Mouse (Mus musculus): ENCODE results near the gene Mpz.

Gene Mpz

DNA sequence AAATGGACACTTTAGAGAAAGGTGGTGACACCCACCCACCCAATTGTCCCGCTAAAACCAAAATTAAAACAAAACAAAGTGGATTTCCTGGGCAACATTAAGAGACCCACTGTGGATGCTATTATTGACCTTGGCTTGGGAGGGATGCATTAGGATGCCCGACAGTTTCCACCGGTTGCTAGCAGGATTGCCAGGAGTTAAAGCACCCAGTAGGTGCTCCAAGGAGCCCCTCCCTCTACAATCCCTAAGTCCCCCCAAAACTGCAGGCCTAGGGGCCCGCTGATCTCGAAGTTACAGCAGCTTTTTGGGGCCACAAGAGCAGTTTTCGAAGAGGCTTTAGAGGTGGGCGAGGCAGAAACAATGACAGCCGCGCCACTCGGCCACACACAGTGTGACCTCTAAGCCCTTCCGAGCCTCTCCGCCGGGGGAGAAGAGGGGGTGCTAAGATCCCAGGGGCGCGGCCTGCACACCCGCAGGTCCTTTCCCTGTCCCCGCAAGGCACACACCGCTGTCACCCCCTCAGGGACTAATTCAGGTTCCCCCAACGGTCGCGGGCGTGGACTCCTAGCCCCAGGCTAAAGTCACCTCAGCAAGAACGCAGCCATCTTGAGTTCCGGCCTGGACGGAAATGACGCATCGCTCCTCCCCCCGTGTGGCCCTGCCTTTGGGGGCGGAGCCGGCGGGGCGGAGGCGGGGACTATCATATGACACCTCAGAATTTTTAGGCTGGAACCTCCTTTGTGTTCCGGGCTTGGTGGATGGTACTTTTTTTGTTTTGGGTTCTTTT, at the start of gene Mpz, which contains the start of gene Sdhc:
Mpz (plus strand) TSS at position 738 of the 787 bp plus-strand sequence.
Sdhc (minus strand) TSS at position 630 of the 787 bp plus-strand sequence.
- peak; percentile 85 to 98 for DNase-seq (ENCODE audit: low read depth in 1 of 2, low spot score in 2 of 2)

DNA sequence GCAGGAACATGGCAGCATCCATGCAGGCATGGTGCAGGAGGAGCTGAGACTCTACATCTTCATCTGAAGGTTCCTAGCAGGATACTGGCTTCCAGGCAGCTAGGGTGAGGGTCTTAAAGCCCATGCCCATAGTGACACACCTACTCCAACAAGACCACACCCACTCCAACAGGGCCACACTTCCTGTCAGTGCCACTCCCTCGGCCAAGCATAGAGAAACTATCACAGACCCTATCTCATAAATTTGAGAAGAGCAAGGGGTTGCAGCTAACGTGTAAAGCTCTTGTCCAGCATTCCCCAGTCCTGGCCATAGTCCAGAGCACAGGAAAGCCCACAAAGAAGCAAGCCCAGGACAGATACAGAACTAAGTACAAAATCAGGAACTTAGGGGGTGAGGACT, 49.5 kb upstream of the Mpz start:
- no peak for DNase-seq (ENCODE audit: low read depth in 1 of 2, low spot score in 2 of 2)

GRCm38 (mm10) chr1:171101733-171102546, 48.6 kb upstream of the Mpz start:
- peak; percentile 71 to 77 for DNase-seq (ENCODE audit: low read depth in 1 of 2, low spot score in 2 of 2)

DNA sequence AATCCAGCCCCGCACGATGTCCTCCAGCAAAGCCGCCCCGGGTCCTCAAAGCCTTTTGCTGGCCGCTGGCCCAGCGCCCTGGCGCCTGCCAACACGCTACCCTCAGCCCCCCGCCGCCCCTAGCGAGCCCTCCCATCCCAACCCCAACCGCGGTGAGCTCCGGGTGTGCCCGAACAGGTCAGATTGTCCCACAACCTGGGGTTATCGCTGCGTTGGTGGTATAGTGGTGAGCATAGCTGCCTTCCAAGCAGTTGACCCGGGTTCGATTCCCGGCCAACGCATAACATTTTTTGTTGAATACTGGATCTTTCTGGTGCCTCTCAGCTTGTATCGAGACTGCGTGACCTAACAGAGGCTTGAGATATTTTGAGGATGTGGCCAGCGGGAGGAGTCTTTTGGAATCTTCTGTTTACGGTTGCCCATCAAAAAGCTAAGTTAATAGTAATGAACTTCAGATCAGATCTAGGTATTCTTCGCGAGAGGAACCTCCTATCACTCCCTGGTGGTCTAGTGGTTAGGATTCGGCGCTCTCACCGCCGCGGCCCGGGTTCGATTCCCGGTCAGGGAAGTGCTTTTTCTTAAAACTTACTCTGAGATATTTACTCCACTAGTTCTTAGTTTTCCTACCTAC, 47.8 kb upstream of the Mpz start:
- DNase-seq (ENCODE audit: low read depth in 1 of 2, low spot score in 2 of 2) = peak; percentile 60 to 79

- DNase-seq (ENCODE audit: low read depth in 1 of 2, low spot score in 2 of 2) = no peak
These were observed 47.2 kb upstream of the Mpz start for GRCm38 (mm10) chr1:171103179-171103840.

GRCm38 (mm10) chr1:171105226-171105625, 45.3 kb upstream of the Mpz start:
- no peak for DNase-seq (ENCODE audit: low read depth in 1 of 2, low spot score in 2 of 2)

DNA sequence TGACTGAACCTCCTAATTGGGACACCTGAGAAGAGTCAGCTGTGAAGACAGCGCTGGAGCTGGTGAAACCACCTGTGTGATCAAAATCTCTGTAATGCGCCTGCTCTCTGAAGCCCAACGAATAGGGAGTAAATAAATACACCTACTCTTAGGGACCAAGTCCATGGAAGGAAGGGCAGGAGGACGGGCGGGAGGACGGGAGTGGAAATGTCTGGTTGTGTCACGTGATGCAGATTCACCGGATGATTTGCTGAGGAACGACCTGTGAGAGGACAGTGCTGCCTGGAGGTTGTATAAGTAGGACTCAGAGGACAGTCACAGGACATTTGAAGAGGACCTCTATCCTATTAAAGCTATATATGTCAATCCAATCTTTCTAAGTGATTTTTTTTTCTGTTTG, 40.9 kb upstream of the Mpz start:
- DNase-seq (ENCODE audit: low read depth in 1 of 2, low spot score in 2 of 2) = no peak

- DNase-seq (ENCODE audit: low read depth in 1 of 2, low spot score in 2 of 2) = no peak
These were observed 39.9 kb upstream of the Mpz start for GRCm38 (mm10) chr1:171110659-171111019.

DNA sequence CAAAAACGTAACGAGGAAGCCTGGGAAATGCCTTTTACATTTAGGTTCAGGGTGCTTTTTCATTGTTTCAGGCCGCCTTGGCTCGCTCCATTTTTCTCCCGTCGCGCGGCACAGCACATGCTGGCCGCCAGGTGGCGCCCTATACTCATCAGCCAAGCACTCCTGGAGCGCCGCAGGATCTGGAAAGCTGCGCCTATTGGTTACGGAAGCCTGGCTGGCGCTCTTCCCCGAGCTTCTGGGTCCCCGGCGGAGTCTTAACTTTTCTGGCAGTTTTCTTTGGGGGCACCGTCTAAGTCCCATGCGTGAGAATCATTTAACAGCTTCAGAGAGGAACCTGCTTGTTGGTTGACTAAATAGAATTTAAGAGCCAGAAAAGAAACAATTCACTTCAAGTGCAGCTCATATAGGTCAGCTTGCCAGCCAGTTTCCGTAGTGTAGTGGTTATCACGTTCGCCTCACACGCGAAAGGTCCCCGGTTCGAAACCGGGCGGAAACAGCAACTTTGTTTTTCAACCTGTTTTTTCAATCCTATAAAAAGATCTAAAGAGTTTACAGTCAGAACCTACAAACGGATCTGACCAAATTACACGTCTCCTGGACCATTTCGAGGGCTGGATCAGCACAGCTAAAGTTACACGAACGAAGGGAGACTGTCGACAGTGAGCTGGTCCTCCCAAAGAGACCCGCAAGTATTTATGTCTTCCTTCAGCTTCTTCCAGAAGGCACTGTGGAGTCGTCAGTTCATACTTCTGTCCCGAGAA, 39.3 kb upstream of the Mpz start:
- peak; percentile 82 to 92 for DNase-seq (ENCODE audit: low read depth in 1 of 2, low spot score in 2 of 2)

- no peak for DNase-seq (ENCODE audit: low read depth in 1 of 2, low spot score in 2 of 2)
These were observed 38.5 kb upstream of the Mpz start for GRCm38 (mm10) chr1:171111781-171112575.

DNA sequence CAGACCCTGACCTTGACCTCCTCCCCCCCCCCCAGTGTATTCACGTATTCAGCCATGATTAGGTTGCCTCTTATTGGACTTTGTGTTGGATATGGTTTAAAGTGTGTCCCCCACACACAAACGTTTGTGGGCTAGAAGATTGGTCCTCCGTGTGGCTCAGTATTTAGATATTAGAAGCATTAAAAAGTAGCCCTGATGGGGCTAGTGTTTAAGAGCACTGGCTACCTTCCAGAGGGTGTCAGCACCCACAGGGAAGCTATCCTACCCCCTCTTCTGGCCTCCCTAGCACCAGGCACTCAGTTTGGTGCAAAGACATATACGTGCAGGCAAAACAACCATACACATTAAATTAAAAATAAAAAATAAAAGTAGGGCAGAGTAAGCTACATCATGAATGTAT, 37.5 kb upstream of the Mpz start:
- DNase-seq (ENCODE audit: low read depth in 1 of 2, low spot score in 2 of 2) = no peak

DNA sequence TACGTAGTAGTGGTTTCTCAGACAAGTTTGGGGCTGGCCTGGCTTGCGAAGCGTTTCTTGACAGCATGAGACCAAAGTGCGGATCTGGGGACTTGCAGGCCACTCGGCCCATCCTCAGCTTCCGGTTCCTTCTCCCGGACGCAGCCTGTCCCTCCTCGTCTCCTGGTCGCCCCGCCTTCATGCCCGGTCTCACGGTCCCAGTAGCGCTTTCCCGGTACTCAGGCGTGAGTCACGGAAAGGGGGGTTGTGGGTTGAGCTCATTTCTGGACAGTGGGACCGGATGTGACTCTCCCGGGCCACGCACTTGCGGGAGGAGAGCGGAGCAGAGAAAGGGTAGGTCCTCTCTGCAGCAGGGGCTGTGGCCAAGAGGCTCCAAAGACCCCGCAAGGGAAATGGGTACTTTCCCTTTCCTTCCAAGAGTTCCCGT, 36.6 kb upstream of the Mpz start, which contains the start of gene Cfap126:
Cfap126 (plus strand) TSS at position 46 of the 427 bp plus-strand sequence.
- peak; percentile 45 to 54 for DNase-seq (ENCODE audit: low read depth in 1 of 2, low spot score in 2 of 2)

DNA sequence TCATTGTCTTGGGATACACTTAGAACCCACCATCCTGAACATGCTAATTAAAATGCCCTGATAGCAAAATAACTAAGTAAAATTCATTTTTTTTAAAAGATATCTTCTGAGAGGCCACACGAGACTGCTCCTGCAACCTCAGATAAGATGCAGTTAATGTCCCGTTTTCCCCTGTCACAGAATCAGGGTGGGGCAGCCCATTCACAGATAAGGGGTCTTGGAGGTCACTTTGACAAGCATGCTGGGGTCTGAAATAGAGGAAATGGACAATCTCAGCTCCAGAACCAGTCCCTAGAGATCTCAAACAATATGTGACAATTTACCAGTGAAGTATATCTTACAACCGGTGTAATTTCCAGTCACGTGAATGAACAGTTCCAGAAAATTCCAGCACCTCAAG, 34.2 kb upstream of the Mpz start:
- DNase-seq (ENCODE audit: low read depth in 1 of 2, low spot score in 2 of 2) = no peak

DNA sequence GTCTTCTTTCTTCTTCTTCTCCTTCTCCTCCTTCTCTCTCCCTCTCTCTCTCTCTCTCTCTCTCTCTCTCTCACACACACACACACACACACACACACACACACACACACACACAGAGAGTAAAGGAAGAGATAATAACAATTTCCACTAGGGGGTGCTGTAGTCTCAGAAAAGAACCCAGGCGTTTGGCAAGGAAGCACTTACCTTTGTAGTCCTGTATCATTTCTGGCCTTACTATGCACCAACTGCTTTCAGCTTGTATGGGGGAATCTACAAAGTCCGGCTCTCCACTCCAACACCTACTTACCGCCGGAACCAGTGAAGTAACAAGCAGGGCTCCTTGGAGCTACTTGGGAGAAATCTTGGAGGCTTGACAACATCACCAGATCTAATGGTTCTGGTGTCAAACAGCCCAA, 32.2 kb upstream of the Mpz start:
- DNase-seq (ENCODE audit: low read depth in 1 of 2, low spot score in 2 of 2) = peak in 1 of 2 experiments; percentile 21

GRCm38 (mm10) chr1:171118996-171119395, 31.5 kb upstream of the Mpz start:
- DNase-seq (ENCODE audit: low read depth in 1 of 2, low spot score in 2 of 2) = no peak

DNA sequence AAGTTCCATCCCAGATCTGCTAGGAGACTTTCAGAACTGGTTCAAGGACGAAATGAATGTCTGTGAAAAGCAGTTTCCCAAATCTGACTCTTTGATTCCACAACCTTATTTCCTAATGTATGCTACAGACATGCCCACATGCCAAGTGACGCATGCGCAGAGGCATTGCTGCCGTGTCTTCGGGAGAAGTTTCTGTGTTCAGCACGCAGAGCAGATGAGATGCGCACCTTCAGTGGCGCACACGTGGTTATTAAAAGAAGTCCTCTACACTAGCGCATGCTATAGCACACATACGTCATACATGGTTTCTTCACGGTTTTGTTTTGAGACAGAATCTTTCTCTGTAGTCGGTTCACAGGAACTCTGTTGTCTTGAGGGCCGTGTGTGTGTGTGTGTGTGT, 31.1 kb upstream of the Mpz start:
- no peak for DNase-seq (ENCODE audit: low read depth in 1 of 2, low spot score in 2 of 2)

DNA sequence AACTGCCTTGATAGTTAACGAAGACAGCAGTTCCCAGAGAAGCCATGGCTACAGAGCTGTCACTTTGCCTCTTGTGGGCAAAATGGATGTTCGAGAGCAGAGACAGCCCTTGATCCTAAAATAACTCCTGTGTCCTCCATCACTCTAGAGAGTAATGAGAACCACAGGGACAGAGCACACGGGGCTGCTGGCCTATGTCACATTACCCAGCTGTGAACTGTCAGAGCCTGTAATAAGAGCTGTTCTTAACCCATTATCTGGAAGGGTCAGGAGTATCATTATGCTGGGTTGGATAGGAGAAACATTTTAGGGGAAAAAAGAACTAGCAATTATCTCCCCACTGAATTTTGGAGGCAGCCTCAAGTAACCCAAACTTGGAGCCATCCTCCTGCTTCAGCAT, 29.6 kb upstream of the Mpz start:
- DNase-seq (ENCODE audit: low read depth in 1 of 2, low spot score in 2 of 2) = no peak

DNA sequence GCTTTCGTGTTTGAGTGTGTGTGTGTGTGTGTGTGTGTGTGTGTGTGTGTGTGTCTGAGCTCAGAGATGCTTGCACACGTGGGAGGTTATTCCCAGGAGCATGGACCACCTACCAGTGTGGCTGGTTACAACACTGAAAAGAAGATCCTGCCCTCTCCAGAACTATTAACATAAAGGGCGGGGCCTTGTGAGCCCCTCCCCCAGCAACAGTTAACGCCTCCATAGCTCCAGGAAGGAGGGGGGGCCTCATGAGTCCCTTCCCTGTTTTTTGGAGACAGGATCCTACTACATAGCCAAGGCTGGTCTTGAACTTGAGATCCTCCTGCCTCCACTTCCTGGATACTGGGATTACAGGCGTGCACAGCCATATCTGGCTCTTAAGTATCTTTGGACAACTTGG, 28.7 kb upstream of the Mpz start:
- no peak for DNase-seq (ENCODE audit: low read depth in 1 of 2, low spot score in 2 of 2)

GRCm38 (mm10) chr1:171122932-171123331, 27.6 kb upstream of the Mpz start:
- DNase-seq (ENCODE audit: low read depth in 1 of 2, low spot score in 2 of 2) = peak in 1 of 2 experiments; percentile 46

- no peak for DNase-seq (ENCODE audit: low read depth in 1 of 2, low spot score in 2 of 2)
These were observed 26.1 kb upstream of the Mpz start for GRCm38 (mm10) chr1:171124398-171124797.

All from monocyte, adult 2 months (primary cell).